Mouse (Mus musculus) embryonic facial prominence, embryonic 12.5 days (tissue): ENCODE data around the gene Utp3. TPM values are rescaled to one million over a fixed set of nuclear protein-coding genes. Genes with fewer than 3 reads are reported as not detected.

Experiments used
- ATAC-seq: fragments of 200-750 bp; cut with Nextera tagmentation; 2 replicates; pipeline ENCODE4 v1.8.0; 2017; ENCODE audit not compliant: insufficient number of reproducible peaks, insufficient read depth, low FRiP score, low TSS enrichment
- H3K27ac ChIP-seq: fragments of 300-500 bp; sonication (generic); 2 replicates; pipeline ENCODE4 v1.5.1; 2016; ENCODE audit warnings: mild to moderate bottlenecking
- H3K27me3 ChIP-seq: fragments of 300-500 bp; sonication (generic); 2 replicates; pipeline ENCODE4 v1.6.1; 2016; ENCODE audit warnings: mild to moderate bottlenecking, moderate library complexity
- H3K36me3 ChIP-seq: fragments of 300-500 bp; sonication (generic); 2 replicates; pipeline ENCODE4 v1.6.1; 2016; ENCODE audit warnings: mild to moderate bottlenecking
- H3K4me1 ChIP-seq: fragments of 300-500 bp; sonication (generic); 2 replicates; pipeline ENCODE4 v1.6.1; 2016
- H3K4me2 ChIP-seq: fragments of 300-500 bp; sonication (generic); replicated peaks from 2 replicates; pipeline ENCODE4 v1.6.1; 2016; ENCODE audit warnings: mild to moderate bottlenecking, moderate library complexity
- H3K4me3 ChIP-seq: fragments of 300-500 bp; sonication (generic); 2 replicates; pipeline ENCODE4 v1.5.1; 2016; ENCODE audit warnings: mild to moderate bottlenecking
- H3K9ac ChIP-seq: fragments of 300-500 bp; sonication (generic); 2 replicates; pipeline ENCODE4 v1.6.1; 2016; ENCODE audit warnings: mild to moderate bottlenecking, moderate library complexity
- H3K9me3 ChIP-seq: fragments of 300-500 bp; sonication (generic); 2 replicates; pipeline ENCODE4 v1.6.1; 2016; ENCODE audit warnings: mild to moderate bottlenecking, moderate library complexity
- WGBS: fragments of 180-500 bp; shearing (Covaris S2); methylation state at CpG from one replicate; pipeline ENCODE4 v1.1.7; 2016; 5-methylcytosine and 5-hydroxymethylcytosine counted together
- polyA plus RNA-seq: library from polyadenylated mRNA; unstranded; fragments of >200 nt; fragmentation: Nextera tagmentation; extraction: Ambion mirVana; gene quantifications from 2 replicates; pipeline ENCODE4 v1.2.1, GENCODE M21; 2016

The Utp3 gene
- polyA plus RNA-seq, 1 experiment from 2014 or later, result 76.6 TPM

DNA sequence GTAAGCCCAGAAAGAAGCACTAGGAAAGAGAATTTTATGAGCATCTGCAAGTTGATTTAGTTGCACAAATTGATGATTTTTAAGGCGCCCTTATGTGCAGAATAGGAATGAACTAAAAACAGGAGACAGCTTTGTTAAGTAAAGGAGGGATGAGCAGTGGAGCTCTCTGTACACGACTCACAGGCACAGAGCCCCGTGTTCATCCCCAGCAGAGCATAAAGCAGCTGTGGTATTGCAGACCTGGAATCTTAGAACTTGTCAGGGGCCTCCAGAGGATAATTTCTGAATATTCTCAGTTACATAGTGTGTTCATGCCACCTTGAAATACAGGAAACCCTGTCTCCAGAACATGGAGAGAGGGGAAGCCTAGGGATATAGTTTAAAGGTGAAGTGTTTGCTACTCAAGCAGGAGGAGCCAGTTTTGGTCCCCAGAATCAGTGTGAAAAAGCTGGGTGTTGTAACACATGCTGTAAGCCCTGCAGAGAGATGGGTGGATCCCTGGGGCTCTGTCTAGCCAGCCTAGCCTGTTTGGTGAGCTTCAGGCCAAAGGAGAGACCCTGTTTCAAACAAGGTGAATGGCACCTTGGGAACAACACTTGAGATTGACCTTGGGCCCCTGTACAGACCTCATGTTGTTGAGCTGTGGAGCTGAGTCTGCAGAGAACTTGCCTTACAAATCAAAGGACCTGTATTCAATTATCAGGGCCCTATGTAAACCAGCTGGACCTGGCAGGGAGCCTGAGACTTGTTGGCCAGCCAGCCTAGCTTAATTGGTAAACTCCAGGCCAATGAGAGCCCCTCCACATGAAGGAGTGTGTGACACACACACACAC lies 21.5 kb downstream of the Utp3 start:
- H3K4me1 ChIP-seq, result peaks cover 8% of the 10 kb centered on the region; the same call in 1 of the 2 replicates
- H3K4me2 ChIP-seq, result no peak overlapping the region
- no peaks in the 10 kb centered on the region for H3K9me3 ChIP-seq
- H3K27ac ChIP-seq, result peak overlapping the region; percentile 42; the same call in 1 of the 2 replicates
- WGBS, result 44% methylated on average over 3 of the region's 3 CpGs
- no peak for ATAC-seq
- no peak overlapping the region for H3K9ac ChIP-seq
- H3K36me3 ChIP-seq, result peaks cover 5% of the 10 kb centered on the region; the same call in 1 of the 2 replicates
- H3K4me3 ChIP-seq, result no peak overlapping the region
- H3K27me3 ChIP-seq, result no peaks in the 10 kb centered on the region

GRCm38 (mm10) chr5:88580681-88581080 lies 26.4 kb downstream of the Utp3 start:
- Histone ChIP-seq H3K27ac (no peak overlapping the region), H3K4me3 (no peak overlapping the region), H3K4me2 (no peak overlapping the region), H3K9me3 (no peaks in the 10 kb centered on the region), H3K9ac (no peak overlapping the region), H3K36me3 (no peaks in the 10 kb centered on the region), H3K4me1 (peaks cover 19% of the 10 kb centered on the region), H3K27me3 (no peaks in the 10 kb centered on the region)
- ATAC-seq, result no peak
- 85% methylated on average over 10 of the region's 10 CpGs for WGBS

GRCm38 (mm10) chr5:88581343-88581742 lies 27.1 kb downstream of the Utp3 start:
- Histone ChIP-seq H3K36me3 (no peaks in the 10 kb centered on the region), H3K27ac (no peak overlapping the region), H3K4me1 (peaks cover 21% of the 10 kb centered on the region), H3K9ac (no peak overlapping the region), H3K4me3 (no peak overlapping the region), H3K4me2 (no peak overlapping the region), H3K27me3 (no peaks in the 10 kb centered on the region), H3K9me3 (no peaks in the 10 kb centered on the region)
- WGBS, result 93% methylated on average over 6 of the region's 6 CpGs
- ATAC-seq, result no peak

GRCm38 (mm10) chr5:88583271-88584031 lies 29.2 kb downstream of the Utp3 start:
- no peaks in the 10 kb centered on the region for H3K9me3 ChIP-seq
- no peaks in the 10 kb centered on the region for H3K27me3 ChIP-seq
- H3K4me3 ChIP-seq, result peak overlapping the region; percentile 40
- peak overlapping the region; percentile 48 for H3K9ac ChIP-seq
- peak; percentile 85 for ATAC-seq
- H3K27ac ChIP-seq, result no peak overlapping the region
- peak overlapping the region; percentile 62 for H3K4me2 ChIP-seq
- H3K4me1 ChIP-seq, result peaks cover 37% of the 10 kb centered on the region
- WGBS, result 50% methylated on average over 9 of the region's 9 CpGs
- H3K36me3 ChIP-seq, result no peaks in the 10 kb centered on the region

GRCm38 (mm10) chr5:88584061-88584460 lies 29.8 kb downstream of the Utp3 start:
- Histone ChIP-seq H3K27me3 (no peaks in the 10 kb centered on the region), H3K4me2 (peak overlapping the region; percentile 62), H3K4me1 (peaks cover 37% of the 10 kb centered on the region), H3K36me3 (no peaks in the 10 kb centered on the region), H3K4me3 (peak overlapping the region; percentile 40), H3K9ac (peak overlapping the region; percentile 48), H3K9me3 (no peaks in the 10 kb centered on the region), H3K27ac (no peak overlapping the region)
- WGBS, result 35% methylated on average over 7 of the region's 9 CpGs
- peak; percentile 7; the same call in 1 of the 2 replicates for ATAC-seq

DNA sequence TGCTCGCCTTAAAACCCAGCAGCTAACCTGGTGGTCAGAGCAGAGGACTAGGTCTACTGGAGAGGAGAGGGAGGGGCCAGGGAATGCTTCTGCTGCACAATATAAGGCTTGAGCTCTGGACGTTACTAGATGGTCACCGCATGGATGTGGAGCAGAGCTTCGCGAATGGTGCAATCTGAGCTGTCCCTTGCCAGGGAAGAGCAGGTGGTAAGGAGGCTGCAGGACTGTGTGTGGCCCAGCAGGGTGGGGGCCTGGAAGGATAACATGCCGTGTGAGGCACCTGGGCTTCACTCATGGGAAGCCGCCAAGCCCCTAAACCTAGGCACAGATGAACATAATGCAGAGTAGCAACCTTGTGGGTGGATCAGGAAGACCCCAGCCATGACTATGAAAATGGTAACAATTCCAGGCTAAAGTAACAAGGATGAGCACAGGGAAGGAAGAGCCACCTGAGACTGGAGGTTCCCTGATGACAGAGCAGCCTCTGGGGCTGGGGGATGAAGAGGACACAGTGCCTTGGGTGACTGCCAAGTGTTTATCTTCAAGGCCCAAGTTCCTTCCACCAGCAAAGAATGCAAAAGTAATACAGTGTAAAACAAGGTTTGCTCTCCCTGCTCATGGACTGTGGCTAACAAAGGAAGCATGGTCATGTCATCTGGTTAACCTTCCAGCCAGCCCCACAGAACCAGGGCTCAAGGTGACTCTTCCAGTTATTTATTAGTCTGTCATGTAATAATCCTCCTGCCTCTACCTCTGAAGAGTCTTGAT lies 32.3 kb downstream of the Utp3 start:
- H3K27ac ChIP-seq, result no peak overlapping the region
- no peaks in the 10 kb centered on the region for H3K36me3 ChIP-seq
- H3K4me3 ChIP-seq, result no peak overlapping the region
- peak overlapping the region; percentile 62 for H3K4me2 ChIP-seq
- H3K27me3 ChIP-seq, result no peaks in the 10 kb centered on the region
- no peaks in the 10 kb centered on the region for H3K9me3 ChIP-seq
- H3K4me1 ChIP-seq, result peaks cover 37% of the 10 kb centered on the region
- H3K9ac ChIP-seq, result no peak overlapping the region
- 60% methylated on average over 7 of the region's 7 CpGs for WGBS
- ATAC-seq, result 0 out of 2 replicates have a peak, but pooled peaks have one; percentile 23

DNA sequence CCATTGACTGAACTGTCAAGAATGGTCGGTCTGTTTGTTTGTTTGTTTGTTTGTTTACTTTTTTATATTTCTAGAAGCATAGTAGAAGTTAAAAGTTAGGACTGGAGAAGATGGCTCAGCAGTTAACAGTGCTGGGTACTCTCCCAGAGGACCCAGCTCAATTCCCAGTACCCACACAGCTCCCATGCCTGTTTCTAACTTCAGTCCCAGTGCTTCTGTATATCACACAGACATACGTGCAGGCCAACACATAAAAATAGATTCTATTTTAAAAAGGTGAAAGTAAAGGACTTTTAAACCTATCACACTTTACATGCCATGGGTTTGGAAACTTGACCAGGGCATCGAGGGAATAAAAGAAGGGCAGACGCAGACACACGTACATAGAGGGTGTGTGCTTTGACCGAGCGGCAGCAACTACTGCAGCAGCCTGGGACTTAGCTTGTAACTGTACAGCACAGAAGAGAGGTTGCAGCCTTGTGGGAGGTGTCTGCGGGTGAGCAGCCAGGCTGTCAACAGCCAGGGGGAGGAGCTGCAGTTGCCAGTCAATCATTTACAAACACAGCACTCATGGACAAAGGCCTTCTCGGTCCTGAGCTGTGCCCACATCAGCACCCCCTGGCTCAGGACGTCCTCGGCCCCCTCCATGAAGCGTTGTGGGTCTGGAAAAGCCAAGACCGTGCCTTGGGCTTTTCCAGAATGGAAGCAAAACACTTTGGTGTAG lies 33.1 kb downstream of the Utp3 start:
- no peak overlapping the region for H3K4me3 ChIP-seq

DNA sequence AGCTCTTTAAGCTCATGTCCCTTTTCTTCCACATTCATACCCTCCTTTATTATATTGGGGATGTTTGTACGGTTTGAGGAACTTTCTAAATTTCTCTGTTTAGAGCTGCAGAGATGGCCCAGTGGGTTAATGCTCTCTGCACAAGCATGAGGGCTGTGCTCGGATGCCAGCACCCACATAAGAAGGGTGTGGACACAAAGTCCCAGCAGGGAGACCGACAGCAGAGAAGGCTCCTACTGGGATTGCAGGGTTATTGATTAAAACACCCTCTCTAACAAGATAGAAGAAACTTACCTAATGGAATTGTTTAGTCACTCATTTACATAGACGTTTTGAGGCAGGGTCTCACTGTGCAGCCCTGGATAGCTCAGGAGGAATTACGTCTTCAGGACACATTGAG lies 34.2 kb downstream of the Utp3 start:
- H3K4me1 ChIP-seq, result peaks cover 37% of the 10 kb centered on the region
- WGBS, result 74% methylated on average over 5 of the region's 5 CpGs

More for the DNA sequence above, 33.1 kb downstream of the Utp3 start:
- H3K36me3 ChIP-seq, result no peaks in the 10 kb centered on the region
- peaks cover 37% of the 10 kb centered on the region for H3K4me1 ChIP-seq
- ATAC-seq, result no peak
- H3K27me3 ChIP-seq, result no peaks in the 10 kb centered on the region
- no peak overlapping the region for H3K27ac ChIP-seq
- no peaks in the 10 kb centered on the region for H3K9me3 ChIP-seq
- no peak overlapping the region for H3K9ac ChIP-seq
- peak overlapping the region; percentile 1; the same call in 1 of the 2 replicates for H3K4me2 ChIP-seq
- WGBS, result 39% methylated on average over 13 of the region's 13 CpGs

GRCm38 (mm10) chr5:88593421-88594172 lies 39.3 kb downstream of the Utp3 start:
- no peak overlapping the region for H3K9ac ChIP-seq
- no peak overlapping the region for H3K4me2 ChIP-seq
- no peak for ATAC-seq
- H3K36me3 ChIP-seq, result no peaks in the 10 kb centered on the region
- no peaks in the 10 kb centered on the region for H3K9me3 ChIP-seq
- 90% methylated on average over 12 of the region's 13 CpGs for WGBS
- H3K27me3 ChIP-seq, result no peaks in the 10 kb centered on the region
- no peak overlapping the region for H3K4me3 ChIP-seq
- H3K27ac ChIP-seq, result no peak overlapping the region
- no peaks in the 10 kb centered on the region for H3K4me1 ChIP-seq

More for the DNA sequence above, 34.2 kb downstream of the Utp3 start:
- Histone ChIP-seq H3K36me3 (no peaks in the 10 kb centered on the region), H3K9ac (no peak overlapping the region), H3K27ac (no peak overlapping the region), H3K9me3 (no peaks in the 10 kb centered on the region), H3K4me2 (no peak overlapping the region), H3K4me3 (no peak overlapping the region), H3K27me3 (no peaks in the 10 kb centered on the region)
- no peak for ATAC-seq

- Histone ChIP-seq H3K9me3 (no peaks in the 10 kb centered on the region), H3K4me3 (no peak overlapping the region), H3K27me3 (no peaks in the 10 kb centered on the region), H3K4me2 (no peak overlapping the region), H3K27ac (no peak overlapping the region), H3K36me3 (no peaks in the 10 kb centered on the region), H3K4me1 (no peaks in the 10 kb centered on the region), H3K9ac (no peak overlapping the region)
- ATAC-seq, result no peak
- 94% methylated on average over 7 of the region's 7 CpGs for WGBS
Observed at GRCm38 (mm10) chr5:88594173-88594569, 39.9 kb downstream of the Utp3 start.
